Mouse (Mus musculus) megakaryocyte, embryonic 14.5 days (primary cell): ENCODE measurements around the gene Yif1a.

ENCODE experiments used
- FLI1 ChIP-seq: IDR thresholded peaks from 2 replicates; pipeline ENCODE4 v1.6.1; 2012; ENCODE audit warnings: low read length, inconsistent platforms, mixed read lengths
- GATA1 ChIP-seq: IDR thresholded peaks from 3 replicates; pipeline ENCODE4 v1.6.1; 2012; ENCODE audit warnings: mixed read lengths, low read length, inconsistent platforms, borderline replicate concordance

DNA sequence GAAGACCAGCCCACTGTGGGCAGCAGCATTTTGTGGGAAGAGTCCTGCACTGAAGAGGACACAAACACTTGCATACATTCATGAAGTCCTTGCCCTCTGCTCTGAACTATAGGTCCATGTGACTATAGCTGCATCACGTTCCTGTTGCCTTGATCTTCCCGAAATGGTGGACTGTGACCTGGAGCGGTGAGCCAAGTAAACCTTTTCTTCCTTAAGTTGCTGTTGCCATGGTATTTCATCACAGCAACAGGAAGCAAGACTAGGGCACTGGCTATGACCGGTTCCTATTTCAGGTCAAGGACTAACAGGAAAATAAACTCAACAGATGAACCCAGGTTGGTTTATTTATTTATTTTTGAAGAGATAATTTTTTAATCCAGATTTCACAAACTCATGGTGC, 42.9 kb downstream of the Yif1a start:
- TF ChIP-seq FLI1 (no peak), GATA1 (no peak)
